30 mouse cellular contexts compared by ENCODE assay signal in genomic region chr14:52133584-52133983, GRCm38 (mm10). TPM values are rescaled to one million over a fixed set of nuclear protein-coding genes. Genes with fewer than 3 reads are reported as not detected.
DNase-seq lines count a peak whose midpoint lies in the region; ATAC-seq and TF ChIP-seq lines count a peak whose summit lies in the region.
"Had no signal": no experiment of that assay in that cellular context is flagged by ENCODE, and none has a peak within 500 bp of the region (broad histone marks: within the 10 kb centered on the region; RNA-seq: fewer than 3 reads in every experiment).

No protein-coding gene starts in this region.

- H3K36me3 ChIP-seq in kidney, adult 2 months (ENCODE audit: control insufficient read depth, insufficient read depth, low read length) = no peaks in the 10 kb centered on the region
- H3K36me3 ChIP-seq in MEL (ENCODE audit: control insufficient read depth in 1 of 2, insufficient read depth in 2 of 2, low read length in 2 of 2) = no peaks in the 10 kb centered on the region; a peak in 1 of 4 replicates
- H3K36me3 ChIP-seq: heart, embryonic 10.5 days; heart, embryonic 15.5 days; hindbrain, embryonic 12.5 days; liver, embryonic 13.5 days; midbrain, embryonic 13.5 days; stomach, embryonic 15.5 days had no signal

- intact Hi-C loops in left cerebral cortex, postnatal 10 days (cut with DNase I) = no loop called here
- intact Hi-C loops in left cerebral cortex, postnatal 14 days (cut with DNase I) = no loop called here

- peak; percentile 10 for DNase-seq in kidney, adult 2 months
- DNase-seq in kidney, adult 18-20 months = no peak
- peak; percentile 36 for DNase-seq in MEL (ENCODE audit: low read depth, low spot score)
- DNase-seq in fat pad, adult 2 months (ENCODE audit: extremely low read depth, low read depth, low spot score) = peak; percentile 57
- DNase-seq in left cerebral cortex, postnatal 10 days (ENCODE audit: extremely low spot score in 1 of 2, low spot score in 2 of 2) = no peak
- DNase-seq in left cerebral cortex, postnatal 14 days (ENCODE audit: low spot score in 2 of 2) = no peak
- DNase-seq: adrenal gland, postnatal 25 days; B cell, adult 2 months; cerebellum, adult 18-20 months; cerebellum, postnatal 10 days; gastrocnemius, postnatal 25 days; heart, postnatal 36 days; kidney, postnatal 14 days; left cerebral cortex, postnatal 4 days; liver, embryonic 13.5 days; lung, adult 2 months; lung, postnatal 14 days; retina, postnatal 1 day; right cerebral cortex, postnatal 14 days; thymus, postnatal 25 days had no signal

- no peaks in the 10 kb centered on the region for H3K79me2 ChIP-seq in MEL (ENCODE audit: control insufficient read depth, insufficient read depth, low read length, poor library complexity)

- H3K4me1 ChIP-seq in kidney, adult 2 months (ENCODE audit: control insufficient read depth, insufficient read depth, low read length) = no peaks in the 10 kb centered on the region
- peaks cover 0 to 3% of the 10 kb centered on the region in 2 experiments; a peak in 1 of 4 replicates for H3K4me1 ChIP-seq in MEL (ENCODE audit: control insufficient read depth in 1 of 2, insufficient read depth in 2 of 2, low read length in 2 of 2)
- H3K4me1 ChIP-seq: heart, embryonic 10.5 days; heart, embryonic 15.5 days; hindbrain, embryonic 12.5 days; megakaryocyte, embryonic 14.5 days; midbrain, embryonic 13.5 days; stomach, embryonic 15.5 days had no signal

- no peak overlapping the region for H3K4me3 ChIP-seq in kidney, adult 2 months (ENCODE audit: insufficient read depth, low read depth, low read length)
- no peak overlapping the region for H3K4me3 ChIP-seq in MEL (ENCODE audit: control insufficient read depth in 1 of 2, insufficient read depth in 1 of 2, low read depth in 2 of 2, low read length in 2 of 2)
- H3K4me3 ChIP-seq: heart, embryonic 10.5 days; heart, embryonic 15.5 days; hindbrain, embryonic 12.5 days; left cerebral cortex, adult 2 months; liver, embryonic 13.5 days; megakaryocyte, embryonic 14.5 days; midbrain, embryonic 13.5 days; stomach, embryonic 15.5 days had no signal

- TF ChIP-seq POLR2A in kidney, adult 2 months (IDR thresholded peaks at IDR 0.05; ENCODE audit: low read depth, low read length) = no peak
- no peak for TF ChIP-seq POLR2A in MEL (IDR thresholded peaks at IDR 0.05; ENCODE audit: control insufficient read depth in 1 of 2, insufficient read depth in 1 of 2, low read depth in 1 of 2, low read length in 2 of 2, poor library complexity in 1 of 2)

- peak; percentile 31 for ATAC-seq in megakaryocyte-erythroid progenitor cell, adult 5-6 weeks (replicated peaks; ENCODE audit: low FRiP score, low TSS enrichment, poor library complexity, severe bottlenecking)
- ATAC-seq: forebrain, embryonic 14.5 days; intestine, embryonic 16.5 days; midbrain, embryonic 13.5 days had no signal

- no peak overlapping the region for H3K27ac ChIP-seq in kidney, adult 2 months (ENCODE audit: insufficient read depth, low read depth, low read length)
- H3K27ac ChIP-seq in MEL (ENCODE audit: control insufficient read depth, low read depth, low read length) = no peak overlapping the region
- H3K27ac ChIP-seq: heart, embryonic 10.5 days; heart, embryonic 15.5 days; hindbrain, embryonic 12.5 days; left cerebral cortex, adult 2 months; liver, embryonic 13.5 days; midbrain, embryonic 13.5 days; stomach, embryonic 15.5 days had no signal

- no peak for TF ChIP-seq CTCF in kidney, adult 2 months (conservative IDR thresholded peaks at IDR 0.05; ENCODE audit: insufficient read depth, insufficient read length, low read depth, low read length)
- TF ChIP-seq CTCF in MEL (IDR thresholded peaks at IDR 0.05 in 2 of 3, conservative IDR thresholded peaks at IDR 0.05 in 1 of 3; ENCODE audit: control insufficient read depth in 1 of 3, insufficient read depth in 1 of 3, low read depth in 2 of 3, low read length in 3 of 3, poor library complexity in 1 of 3, severe bottlenecking in 1 of 3) = no peak

- WGBS in kidney, adult 2 months = 70% methylated on average over 5 of the region's 5 CpGs

- H3K9me3 ChIP-seq in MEL (replicated peaks; ENCODE audit: insufficient read depth, low read length) = no peaks in the 10 kb centered on the region
- H3K9me3 ChIP-seq: heart, embryonic 10.5 days; heart, embryonic 15.5 days; hindbrain, embryonic 12.5 days; liver, embryonic 13.5 days; midbrain, embryonic 13.5 days; stomach, embryonic 15.5 days had no signal

- H3K27me3 ChIP-seq in kidney, adult 2 months (replicated peaks; ENCODE audit: control insufficient read depth, insufficient read depth, low read length) = no peaks in the 10 kb centered on the region
- H3K27me3 ChIP-seq in MEL (ENCODE audit: control insufficient read depth in 1 of 2, insufficient read depth in 2 of 2, low read length in 2 of 2) = peaks cover 0 to under 1% of the 10 kb centered on the region in 2 experiments; a peak in 1 of 4 replicates
- H3K27me3 ChIP-seq: heart, embryonic 15.5 days; hindbrain, embryonic 12.5 days; liver, embryonic 13.5 days; midbrain, embryonic 13.5 days; stomach, embryonic 15.5 days had no signal

- no peak overlapping the region for H3K9ac ChIP-seq in MEL (ENCODE audit: control insufficient read depth, low read depth, low read length, poor library complexity, severe bottlenecking)
- H3K9ac ChIP-seq: heart, embryonic 15.5 days; hindbrain, embryonic 12.5 days; liver, embryonic 13.5 days; midbrain, embryonic 13.5 days; stomach, embryonic 15.5 days had no signal

- TF ChIP-seq RAD21 in MEL (IDR thresholded peaks at IDR 0.05; ENCODE audit: low read depth, low read length) = no peak

- TF ChIP-seq EP300 in MEL (IDR thresholded peaks at IDR 0.05; ENCODE audit: low read depth in 1 of 2, low read length in 2 of 2) = no peak

TF ChIP-seq in MEL, 35 proteins besides CTCF, POLR2A, EP300 and RAD21:
- TF ChIP-seq KAT2A (conservative IDR thresholded peaks at IDR 0.05; ENCODE audit: low read depth, low read length) = no peak
- TF ChIP-seq ETS1 (IDR thresholded peaks at IDR 0.05; ENCODE audit: low read depth, low read length) = no peak
- TF ChIP-seq HCFC1 (IDR thresholded peaks at IDR 0.05; ENCODE audit: low read depth, low read length) = no peak
- no peak for TF ChIP-seq ZMIZ1 (IDR thresholded peaks at IDR 0.05; ENCODE audit: low read depth, low read length)
- TF ChIP-seq RCOR1 (IDR thresholded peaks at IDR 0.05; ENCODE audit: low read depth, low read length) = no peak
- TF ChIP-seq E2F4 (IDR thresholded peaks at IDR 0.05; ENCODE audit: borderline replicate concordance, low read depth, low read length) = no peak
- TF ChIP-seq MYC (IDR thresholded peaks at IDR 0.05; ENCODE audit: low read depth, low read length) = no peak
- no peak for TF ChIP-seq MYB (IDR thresholded peaks at IDR 0.05; ENCODE audit: low read depth, low read length)
- TF ChIP-seq CHD1 (IDR thresholded peaks at IDR 0.05; ENCODE audit: low read depth, low read length) = no peak
- TF ChIP-seq MXI1 (IDR thresholded peaks at IDR 0.05; ENCODE audit: low read depth, low read length) = no peak
- TF ChIP-seq SIN3A (IDR thresholded peaks at IDR 0.05; ENCODE audit: low read length) = no peak

RNA-seq across cellular contexts. Expression of gene Rpgrip1, which starts 23.1 kb away (rescaled TPM):
- polyA plus RNA-seq in kidney, adult 2 months (2012; rRNA removed) = 2.5 and 2.9 TPM in 2 replicates
- total RNA-seq in MEL (2012; rRNA removed) = 3.7 and 4.8 TPM in 2 replicates
- polyA plus RNA-seq in MEL (2012; ENCODE audit: insufficient read depth in 1 of 2, insufficient read length in 2 of 2, low read depth in 1 of 2, low replicate concordance in 2 of 2, missing spikeins in 1 of 2) = 10 to 100 TPM in 1 of 2 experiments, not detected in 1; 36.0 TPM
- total RNA-seq in megakaryocyte-erythroid progenitor cell, adult 5-6 weeks (2014; fragmentation: Nextera tagmentation) = 1.2 and 9.1 TPM in 2 replicates
- total RNA-seq in megakaryocyte-erythroid progenitor cell, adult 5-6 weeks (2017) = 5.9 and 7.1 TPM in 2 replicates
- 1 to 10 TPM; 3.7 to 3.8 TPM for total RNA-seq in left cerebral cortex, postnatal 10 days (2021)
- total RNA-seq in left cerebral cortex, postnatal 14 days (2021) = 1 to 10 TPM in 1 of 2 experiments, under 1 TPM in 1; 0.88 to 2.2 TPM
- total RNA-seq: gastrocnemius, postnatal 25 days; heart, postnatal 36 days had no signal

RNA-seq across cellular contexts. Expression of gene Hnrnpc, which starts 29.8 kb away (rescaled TPM):
- 62.9 and 90.0 TPM in 2 replicates for polyA plus RNA-seq in kidney, adult 2 months (2012; rRNA removed)
- total RNA-seq in MEL (2012; rRNA removed) = 272 and 346 TPM in 2 replicates
- 1,000 to 10,000 TPM in 1 of 2 experiments, 100 to 1,000 TPM in 1; 626 to 3,096 TPM for polyA plus RNA-seq in MEL (2012; ENCODE audit: insufficient read depth in 1 of 2, insufficient read length in 2 of 2, low read depth in 1 of 2, low replicate concordance in 2 of 2, missing spikeins in 1 of 2)
- total RNA-seq in megakaryocyte-erythroid progenitor cell, adult 5-6 weeks (2014; fragmentation: Nextera tagmentation) = 371 and 420 TPM in 2 replicates
- 758 and 809 TPM in 2 replicates for total RNA-seq in megakaryocyte-erythroid progenitor cell, adult 5-6 weeks (2017)
- total RNA-seq in left cerebral cortex, postnatal 10 days (2021) = 100 to 1,000 TPM; 188 to 191 TPM
- 100 to 1,000 TPM; 194 to 206 TPM for total RNA-seq in left cerebral cortex, postnatal 14 days (2021)

Comparison
In these comparisons a context has a peak if more than half of its experiments do, and no peak if none do; other contexts are left out.
1. DNase-seq: peak in kidney, adult 2 months (single experiment), MEL (single experiment) and fat pad, adult 2 months (single experiment); none in kidney, adult 18-20 months (single experiment), left cerebral cortex, postnatal 10 days (0 of 2) and left cerebral cortex, postnatal 14 days (0 of 2).